Mouse (Mus musculus) midbrain, embryonic 12.5 days (tissue): ENCODE results near the gene Tsc22d1. TPM values are rescaled to one million over a fixed set of nuclear protein-coding genes. Genes with fewer than 3 reads are reported as not detected.
A peak's percentile ranks its signal among the peaks of the same experiment; 100 is the strongest.

Source experiments
- ATAC-seq: fragments of 200-750 bp; cut with Nextera tagmentation; 2 replicates; pipeline ENCODE4 v1.8.0; 2017; ENCODE audit warnings: low read depth, moderate TSS enrichment, moderate library complexity; ENCODE audit not compliant: low FRiP score
- H3K27ac ChIP-seq: fragments of 300-500 bp; sonication (generic); replicated peaks from 2 replicates; pipeline ENCODE4 v1.5.1; 2016; ENCODE audit warnings: mild to moderate bottlenecking
- H3K27me3 ChIP-seq: fragments of 300-500 bp; sonication (generic); 2 replicates; pipeline ENCODE4 v1.6.1; 2016; ENCODE audit warnings: mild to moderate bottlenecking
- H3K36me3 ChIP-seq: fragments of 300-500 bp; sonication (generic); 2 replicates; pipeline ENCODE4 v1.6.1; 2016
- H3K4me1 ChIP-seq: fragments of 300-500 bp; sonication (generic); 2 replicates; pipeline ENCODE4 v1.6.1; 2016
- H3K4me2 ChIP-seq: fragments of 300-500 bp; sonication (generic); replicated peaks from 2 replicates; pipeline ENCODE4 v1.6.1; 2016; ENCODE audit warnings: mild to moderate bottlenecking, moderate library complexity
- H3K4me3 ChIP-seq: fragments of 300-500 bp; sonication (generic); 2 replicates; pipeline ENCODE4 v1.5.1; 2016; ENCODE audit warnings: mild to moderate bottlenecking
- H3K9ac ChIP-seq: fragments of 300-500 bp; sonication (generic); replicated peaks from 2 replicates; pipeline ENCODE4 v1.6.1; 2016; ENCODE audit warnings: mild to moderate bottlenecking, moderate library complexity
- H3K9me3 ChIP-seq: fragments of 300-500 bp; sonication (generic); 2 replicates; pipeline ENCODE4 v1.6.1; 2016; ENCODE audit warnings: mild to moderate bottlenecking
- WGBS: fragments of 180-500 bp; shearing (Covaris S2); methylation state at CpG from one replicate; pipeline ENCODE4 v1.1.7; 2016; 5-methylcytosine and 5-hydroxymethylcytosine counted together
- polyA plus RNA-seq: library from polyadenylated mRNA; unstranded; fragments of >200 nt; fragmentation: Nextera tagmentation; extraction: Ambion mirVana; gene quantifications from 2 replicates; pipeline ENCODE4 v1.2.1, GENCODE M21; 2016

Tsc22d1 gene
- polyA plus RNA-seq, 1 experiment from 2014 or later: 539 TPM

DNA sequence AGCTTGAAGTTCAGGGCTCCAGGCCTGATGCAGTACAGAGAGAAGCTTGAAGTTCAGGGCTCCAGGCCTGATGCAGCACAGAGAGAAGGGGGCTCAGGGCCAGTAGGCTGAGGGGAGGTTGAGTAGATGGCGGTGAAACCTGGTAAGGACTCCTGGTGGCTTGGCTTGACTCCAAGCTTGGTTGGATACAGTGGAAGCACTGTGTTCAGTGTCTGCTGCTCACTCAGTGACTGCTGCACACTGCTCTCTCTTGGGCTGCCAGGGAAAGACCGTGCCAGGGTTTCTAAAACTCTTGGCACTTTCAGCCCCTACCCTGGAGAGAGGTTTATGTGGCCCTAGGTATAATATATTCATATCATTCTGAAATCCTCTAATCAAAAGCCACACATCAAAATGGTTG, 74.4 kb downstream of the Tsc22d1 start:
- H3K27ac ChIP-seq: no peak overlapping the region
- H3K9me3 ChIP-seq: no peaks in the 10 kb centered on the region
- no peak overlapping the region for H3K4me2 ChIP-seq
- no peaks in the 10 kb centered on the region for H3K4me1 ChIP-seq
- no peak overlapping the region for H3K4me3 ChIP-seq
- 86% methylated on average over 2 of the region's 2 CpGs for WGBS
- ATAC-seq: no peak
- peaks cover 15% of the 10 kb centered on the region for H3K36me3 ChIP-seq
- H3K9ac ChIP-seq: no peak overlapping the region
- no peaks in the 10 kb centered on the region for H3K27me3 ChIP-seq

GRCm38 (mm10) chr14:76495022-76495421, 80.3 kb downstream of the Tsc22d1 start:
- ATAC-seq: no peak
- Histone ChIP-seq H3K4me3 (no peak overlapping the region), H3K27ac (no peak overlapping the region), H3K4me2 (no peak overlapping the region), H3K36me3 (peaks cover 16% of the 10 kb centered on the region), H3K4me1 (peaks cover 11% of the 10 kb centered on the region; the same call in 1 of the 2 replicates), H3K9me3 (no peaks in the 10 kb centered on the region), H3K27me3 (no peaks in the 10 kb centered on the region), H3K9ac (0 out of 2 replicates have a peak overlapping the region, but pooled peaks have one; percentile 34)
- 57% methylated on average over 5 of the region's 5 CpGs for WGBS

DNA sequence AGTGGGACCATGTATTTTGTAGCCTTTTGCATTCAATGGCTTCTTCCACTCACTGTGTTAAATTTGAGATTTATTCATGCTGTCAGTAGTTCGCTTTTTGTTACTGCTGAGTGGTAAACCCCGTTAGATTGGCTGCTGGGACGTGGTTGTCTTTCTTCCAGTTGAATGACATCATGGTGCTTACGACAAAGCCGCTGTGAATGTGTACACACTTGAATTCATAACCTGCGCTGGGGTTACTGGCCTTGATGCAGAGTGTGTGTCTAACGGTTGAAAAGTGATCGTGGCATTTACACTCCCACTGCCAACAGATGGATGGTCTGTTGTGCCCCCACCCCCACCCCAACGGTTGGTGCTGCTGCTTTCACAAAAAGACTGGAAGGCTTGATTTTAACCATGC, 82.4 kb downstream of the Tsc22d1 start:
- Histone ChIP-seq H3K27ac (no peak overlapping the region), H3K9ac (no peak overlapping the region), H3K36me3 (peaks cover 16% of the 10 kb centered on the region), H3K9me3 (no peaks in the 10 kb centered on the region), H3K27me3 (no peaks in the 10 kb centered on the region), H3K4me1 (peaks cover 11% of the 10 kb centered on the region; the same call in 1 of the 2 replicates), H3K4me3 (no peak overlapping the region), H3K4me2 (no peak overlapping the region)
- WGBS: 70% methylated on average over 9 of the region's 9 CpGs
- ATAC-seq: no peak

- Histone ChIP-seq H3K9me3 (no peaks in the 10 kb centered on the region), H3K27ac (no peak overlapping the region), H3K4me1 (peaks cover 11% of the 10 kb centered on the region; the same call in 1 of the 2 replicates), H3K4me2 (no peak overlapping the region), H3K27me3 (no peaks in the 10 kb centered on the region), H3K9ac (no peak overlapping the region), H3K4me3 (no peak overlapping the region), H3K36me3 (peaks cover 10% of the 10 kb centered on the region)
- no peak for ATAC-seq
- WGBS: 59% methylated on average over 7 of the region's 7 CpGs
Observed at GRCm38 (mm10) chr14:76498210-76498609, 83.4 kb downstream of the Tsc22d1 start.

DNA sequence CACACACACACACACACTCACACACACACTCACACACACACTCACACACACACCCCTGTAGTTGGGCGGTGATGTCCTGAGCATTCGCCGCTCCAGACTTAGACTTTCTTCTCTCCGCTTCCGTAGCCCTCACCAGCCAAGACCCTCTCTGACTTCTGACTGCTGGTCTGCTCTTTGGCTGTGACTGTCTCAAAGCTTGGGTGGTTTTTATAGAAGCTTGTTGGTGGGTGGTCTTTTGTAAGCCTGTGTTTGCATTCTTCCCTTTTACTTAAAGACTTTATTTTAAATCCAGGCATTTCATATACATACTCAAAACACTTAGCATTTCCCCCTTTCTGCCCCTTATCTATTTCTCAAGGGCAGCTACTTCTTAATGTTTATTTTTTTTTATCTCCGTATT, 84.7 kb downstream of the Tsc22d1 start:
- H3K4me1 ChIP-seq: peaks cover 18% of the 10 kb centered on the region
- no peaks in the 10 kb centered on the region for H3K9me3 ChIP-seq
- H3K4me3 ChIP-seq: no peak overlapping the region
- no peaks in the 10 kb centered on the region for H3K36me3 ChIP-seq
- no peak for ATAC-seq
- H3K27me3 ChIP-seq: no peaks in the 10 kb centered on the region
- WGBS: 87% methylated on average over 6 of the region's 6 CpGs
- H3K9ac ChIP-seq: no peak overlapping the region
- no peak overlapping the region for H3K27ac ChIP-seq
- H3K4me2 ChIP-seq: no peak overlapping the region

- Histone ChIP-seq H3K4me3 (no peak overlapping the region), H3K36me3 (no peaks in the 10 kb centered on the region), H3K27ac (no peak overlapping the region), H3K4me1 (peaks cover 16% of the 10 kb centered on the region), H3K27me3 (no peaks in the 10 kb centered on the region), H3K9ac (no peak overlapping the region), H3K9me3 (no peaks in the 10 kb centered on the region), H3K4me2 (no peak overlapping the region)
- 23% methylated on average over 5 of the region's 5 CpGs for WGBS
- ATAC-seq: no peak
Observed at GRCm38 (mm10) chr14:76500036-76500435, 85.3 kb downstream of the Tsc22d1 start.

- H3K9me3 ChIP-seq: no peaks in the 10 kb centered on the region
- 5% methylated on average over 13 of the region's 13 CpGs for WGBS
- H3K4me3 ChIP-seq: peak overlapping the region; percentile 76
- peak overlapping the region; percentile 88 for H3K4me2 ChIP-seq
- peak overlapping the region; percentile 100 for H3K27ac ChIP-seq
- ATAC-seq: no peak
- H3K27me3 ChIP-seq: no peaks in the 10 kb centered on the region
- peaks cover 19% of the 10 kb centered on the region for H3K36me3 ChIP-seq
- peaks cover 29% of the 10 kb centered on the region for H3K4me1 ChIP-seq
- peak overlapping the region; percentile 96 for H3K9ac ChIP-seq
Observed at GRCm38 (mm10) chr14:76503231-76503851, 88.6 kb downstream of the Tsc22d1 start.

GRCm38 (mm10) chr14:76504121-76504737, 89.5 kb downstream of the Tsc22d1 start:
- ATAC-seq: peak; percentile 92
- peak overlapping the region; percentile 96 for H3K9ac ChIP-seq
- peak overlapping the region; percentile 76 for H3K4me3 ChIP-seq
- H3K27ac ChIP-seq: peak overlapping the region; percentile 100
- H3K36me3 ChIP-seq: peaks cover 21% of the 10 kb centered on the region
- peak overlapping the region; percentile 88 for H3K4me2 ChIP-seq
- H3K9me3 ChIP-seq: no peaks in the 10 kb centered on the region
- under 1% methylated on average over 52 of the region's 52 CpGs for WGBS
- H3K4me1 ChIP-seq: peaks cover 29% of the 10 kb centered on the region
- no peaks in the 10 kb centered on the region for H3K27me3 ChIP-seq

GRCm38 (mm10) chr14:76505101-76505438, 90.3 kb downstream of the Tsc22d1 start:
- peak overlapping the region; percentile 96 for H3K9ac ChIP-seq
- no peaks in the 10 kb centered on the region for H3K27me3 ChIP-seq
- peaks cover 27% of the 10 kb centered on the region for H3K36me3 ChIP-seq
- no peaks in the 10 kb centered on the region for H3K9me3 ChIP-seq
- H3K4me3 ChIP-seq: peak overlapping the region; percentile 76
- under 1% methylated on average over 10 of the region's 10 CpGs for WGBS
- no peak for ATAC-seq
- peak overlapping the region; percentile 100 for H3K27ac ChIP-seq
- peak overlapping the region; percentile 88 for H3K4me2 ChIP-seq
- peaks cover 29% of the 10 kb centered on the region for H3K4me1 ChIP-seq

DNA sequence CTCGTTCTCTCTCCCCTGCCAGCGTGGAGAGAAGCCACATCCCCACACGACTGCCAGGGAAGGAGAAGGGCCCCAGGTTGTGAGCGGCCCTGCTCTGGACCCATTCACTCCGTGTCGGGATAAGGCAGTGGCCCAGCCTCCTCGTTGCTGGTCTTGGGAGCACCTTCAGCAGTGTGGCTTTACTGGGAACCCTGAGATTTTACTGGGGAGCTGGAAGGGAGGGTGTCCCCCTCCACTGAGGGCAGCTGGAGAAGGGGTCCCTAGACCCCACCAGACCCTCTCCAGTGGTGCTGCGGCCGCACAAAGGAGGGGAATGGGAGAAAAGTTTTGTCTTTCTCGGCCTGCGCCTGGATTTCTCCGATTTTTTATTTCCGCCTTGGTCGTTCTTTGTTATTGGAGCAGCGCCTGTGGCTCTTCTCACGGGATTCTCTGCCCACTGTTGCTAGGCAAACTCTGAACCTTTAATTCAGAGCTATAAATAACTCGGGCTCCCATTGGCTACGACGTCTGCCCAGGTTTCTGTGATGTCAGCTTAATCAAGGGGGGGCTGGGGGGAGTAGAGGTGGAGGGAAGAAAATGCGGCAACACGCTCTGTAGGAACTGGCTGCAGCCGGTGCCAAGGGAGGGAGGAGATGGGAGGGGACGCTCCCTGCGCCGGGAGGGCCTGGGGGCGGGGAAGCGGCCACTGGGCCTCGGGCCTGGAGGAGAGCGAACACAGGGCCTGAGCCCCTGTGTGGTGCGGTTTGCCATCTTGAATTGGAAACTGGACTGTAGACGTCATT, 90.9 kb downstream of the Tsc22d1 start:
- under 1% methylated on average over 30 of the region's 31 CpGs for WGBS
- Histone ChIP-seq H3K4me1 (peaks cover 29% of the 10 kb centered on the region), H3K9me3 (no peaks in the 10 kb centered on the region), H3K9ac (peak overlapping the region; percentile 96), H3K4me2 (peak overlapping the region; percentile 88), H3K4me3 (peak overlapping the region; percentile 76), H3K27me3 (no peaks in the 10 kb centered on the region), H3K27ac (peak overlapping the region; percentile 100), H3K36me3 (peaks cover 29% of the 10 kb centered on the region)
- ATAC-seq: peak; percentile 86

DNA sequence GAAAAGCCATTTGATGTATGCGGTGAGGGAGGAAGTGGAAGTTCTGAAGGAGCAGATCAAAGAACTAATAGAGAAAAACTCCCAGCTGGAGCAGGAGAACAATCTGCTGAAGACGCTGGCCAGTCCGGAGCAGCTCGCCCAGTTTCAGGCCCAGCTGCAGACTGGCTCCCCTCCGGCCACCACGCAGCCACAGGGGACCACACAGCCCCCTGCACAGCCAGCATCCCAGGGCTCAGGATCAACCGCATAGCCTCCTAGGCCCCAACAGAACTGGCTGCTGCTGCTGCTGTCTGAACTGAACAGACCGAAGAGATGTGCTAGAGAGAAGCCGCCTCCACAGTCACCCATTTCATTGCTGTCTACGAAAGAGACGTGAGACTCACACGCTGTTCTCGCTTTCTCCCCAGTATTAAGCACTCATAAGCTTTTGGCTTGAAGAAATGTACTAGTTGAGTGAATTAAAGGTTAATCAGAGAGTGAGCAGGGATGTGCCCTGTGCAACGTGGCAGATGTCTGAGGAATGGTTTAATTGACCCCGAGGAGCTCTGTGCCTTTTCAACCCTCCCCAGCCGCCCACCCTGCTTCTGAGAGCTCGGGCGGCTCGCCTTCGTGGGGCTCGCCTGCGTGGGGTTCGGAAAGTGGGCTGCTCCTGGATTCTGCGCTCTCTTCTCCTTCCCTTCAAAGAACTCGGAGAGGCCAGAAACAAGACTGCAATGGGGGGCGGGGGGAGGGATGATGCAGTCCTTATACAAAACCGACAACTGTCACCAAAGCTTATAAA, 91.9 kb downstream of the Tsc22d1 start:
- Histone ChIP-seq H3K4me1 (peaks cover 29% of the 10 kb centered on the region), H3K27me3 (no peaks in the 10 kb centered on the region), H3K27ac (peak overlapping the region; percentile 100), H3K4me2 (peak overlapping the region; percentile 88), H3K9me3 (no peaks in the 10 kb centered on the region), H3K9ac (peak overlapping the region; percentile 96), H3K36me3 (peaks cover 29% of the 10 kb centered on the region), H3K4me3 (peak overlapping the region; percentile 76)
- ATAC-seq: 0 out of 2 replicates have a peak, but pooled peaks have one; percentile 6
- WGBS: 49% methylated on average over 27 of the region's 27 CpGs
